Mouse (Mus musculus) small intestine, adult 2 months (tissue): ENCODE data around the gene Mgea5.

Experiments used
- CTCF ChIP-seq: fragments of 200-500 bp; IDR thresholded peaks from 2 replicates; pipeline ENCODE4 v1.5.1; 2012; ENCODE audit warnings: low read depth, mild to moderate bottlenecking, control low read depth, inconsistent platforms, low read length, moderate library complexity, mixed read lengths; ENCODE audit not compliant: insufficient replicate concordance, insufficient read length; ENCODE audit errors: extremely low read depth
- POLR2A ChIP-seq: fragments of 200-500 bp; IDR thresholded peaks from 2 replicates; pipeline ENCODE4 v1.6.1; 2012; ENCODE audit warnings: low read depth, mild to moderate bottlenecking, control low read depth, inconsistent platforms, low read length, moderate library complexity

DNA sequence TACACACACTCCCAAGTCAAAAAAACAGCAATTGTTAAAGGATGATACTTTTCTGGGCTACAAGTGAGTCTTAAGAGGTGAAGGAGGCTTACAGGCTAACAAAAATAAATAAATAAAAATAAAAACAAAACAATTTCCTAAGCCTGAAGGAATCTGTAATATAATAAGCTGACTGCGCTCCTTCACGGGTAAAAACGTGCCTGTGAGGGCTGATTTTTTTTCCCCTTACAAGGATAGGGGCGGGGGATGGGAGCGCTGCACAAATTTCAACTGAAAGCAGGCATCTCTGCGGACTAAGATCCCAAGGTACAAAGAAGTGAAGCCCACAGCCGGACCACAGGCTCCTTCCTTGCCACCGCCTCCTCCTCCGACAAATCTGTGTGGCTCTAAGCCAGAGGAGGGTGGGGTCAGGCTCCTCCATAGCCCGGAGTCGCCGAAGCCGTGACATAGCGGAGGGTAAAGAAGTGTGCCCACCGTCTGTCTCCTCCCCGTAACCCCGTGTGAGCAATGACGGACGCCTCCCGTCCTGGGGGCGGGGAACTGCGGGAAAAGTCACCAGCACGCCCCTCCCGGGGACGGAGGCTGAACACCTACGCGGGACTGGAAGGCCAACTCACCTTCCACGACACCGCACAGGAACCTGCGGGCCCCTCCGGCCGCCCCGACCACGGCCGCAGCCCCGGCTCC is 1.2 kb downstream of the Mgea5 start:
- TF ChIP-seq POLR2A, result no peak
- TF ChIP-seq CTCF, result no peak
